Mouse (Mus musculus): ENCODE data around the gene H2afy2. TPM values are rescaled to one million over a fixed set of nuclear protein-coding genes. Genes with fewer than 3 reads are reported as not detected.

The H2afy2 gene
- polyA plus RNA-seq, 1 experiment = 2.1 TPM

- TF ChIP-seq POLR2A (IDR thresholded peaks at IDR 0.05; ENCODE audit: control insufficient read depth, extremely low read depth, insufficient read depth, low read length, poor library complexity) (no peak), CTCF (IDR thresholded peaks at IDR 0.05; ENCODE audit: borderline replicate concordance, control insufficient read depth, extremely low read depth, insufficient read depth, low read length, poor library complexity) (no peak)
- 31% methylated on average over 20 of the region's 20 CpGs for WGBS
- H3K4me3 ChIP-seq (ENCODE audit: control insufficient read depth, insufficient read depth, low read length) = no peak overlapping the region
- no peak for DNase-seq
- no peaks in the 10 kb centered on the region for H3K4me1 ChIP-seq (replicated peaks; ENCODE audit: control insufficient read depth, insufficient read depth, low read length)
- H3K27me3 ChIP-seq (ENCODE audit: control insufficient read depth, insufficient read depth, low read length) = no peaks in the 10 kb centered on the region
- H3K27ac ChIP-seq (ENCODE audit: control insufficient read depth, insufficient read depth, low read length) = no peak overlapping the region
- H3K36me3 ChIP-seq (ENCODE audit: control insufficient read depth, insufficient read depth, low read length) = no peaks in the 10 kb centered on the region
Observed at GRCm38 (mm10) chr10:61751534-61752219, 32.3 kb downstream of the H2afy2 start.

GRCm38 (mm10) chr10:61750014-61750413, 33.9 kb downstream of the H2afy2 start:
- no peak for DNase-seq
- no peak overlapping the region for H3K4me3 ChIP-seq (ENCODE audit: control insufficient read depth, insufficient read depth, low read length)
- TF ChIP-seq CTCF (IDR thresholded peaks at IDR 0.05; ENCODE audit: borderline replicate concordance, control insufficient read depth, extremely low read depth, insufficient read depth, low read length, poor library complexity) (no peak), POLR2A (IDR thresholded peaks at IDR 0.05; ENCODE audit: control insufficient read depth, extremely low read depth, insufficient read depth, low read length, poor library complexity) (no peak)
- no peaks in the 10 kb centered on the region for H3K4me1 ChIP-seq (replicated peaks; ENCODE audit: control insufficient read depth, insufficient read depth, low read length)
- 97% methylated on average over 9 of the region's 9 CpGs for WGBS
- H3K27ac ChIP-seq (ENCODE audit: control insufficient read depth, insufficient read depth, low read length) = no peak overlapping the region
- no peaks in the 10 kb centered on the region for H3K36me3 ChIP-seq (ENCODE audit: control insufficient read depth, insufficient read depth, low read length)
- no peaks in the 10 kb centered on the region for H3K27me3 ChIP-seq (ENCODE audit: control insufficient read depth, insufficient read depth, low read length)

GRCm38 (mm10) chr10:61747302-61747701, 36.6 kb downstream of the H2afy2 start:
- TF ChIP-seq CTCF (IDR thresholded peaks at IDR 0.05; ENCODE audit: borderline replicate concordance, control insufficient read depth, extremely low read depth, insufficient read depth, low read length, poor library complexity) (no peak), POLR2A (IDR thresholded peaks at IDR 0.05; ENCODE audit: control insufficient read depth, extremely low read depth, insufficient read depth, low read length, poor library complexity) (no peak)
- H3K36me3 ChIP-seq (ENCODE audit: control insufficient read depth, insufficient read depth, low read length) = no peaks in the 10 kb centered on the region
- no peak for DNase-seq
- H3K27me3 ChIP-seq (ENCODE audit: control insufficient read depth, insufficient read depth, low read length) = no peaks in the 10 kb centered on the region
- no peaks in the 10 kb centered on the region for H3K4me1 ChIP-seq (replicated peaks; ENCODE audit: control insufficient read depth, insufficient read depth, low read length)
- no peak overlapping the region for H3K4me3 ChIP-seq (ENCODE audit: control insufficient read depth, insufficient read depth, low read length)
- 94% methylated on average over 13 of the region's 13 CpGs for WGBS
- no peak overlapping the region for H3K27ac ChIP-seq (ENCODE audit: control insufficient read depth, insufficient read depth, low read length)

- no peak for TF ChIP-seq POLR2A (IDR thresholded peaks at IDR 0.05; ENCODE audit: control insufficient read depth, extremely low read depth, insufficient read depth, low read length, poor library complexity)
- TF ChIP-seq CTCF (IDR thresholded peaks at IDR 0.05; ENCODE audit: borderline replicate concordance, control insufficient read depth, extremely low read depth, insufficient read depth, low read length, poor library complexity) = no peak
- no peaks in the 10 kb centered on the region for H3K36me3 ChIP-seq (ENCODE audit: control insufficient read depth, insufficient read depth, low read length)
- WGBS = 93% methylated on average over 4 of the region's 4 CpGs
- no peaks in the 10 kb centered on the region for H3K4me1 ChIP-seq (replicated peaks; ENCODE audit: control insufficient read depth, insufficient read depth, low read length)
- H3K27ac ChIP-seq (ENCODE audit: control insufficient read depth, insufficient read depth, low read length) = no peak overlapping the region
- peak; percentile 14 for DNase-seq
- no peaks in the 10 kb centered on the region for H3K27me3 ChIP-seq (ENCODE audit: control insufficient read depth, insufficient read depth, low read length)
- no peak overlapping the region for H3K4me3 ChIP-seq (ENCODE audit: control insufficient read depth, insufficient read depth, low read length)
Observed at GRCm38 (mm10) chr10:61745133-61745532, 38.8 kb downstream of the H2afy2 start.

- TF ChIP-seq CTCF (IDR thresholded peaks at IDR 0.05; ENCODE audit: borderline replicate concordance, control insufficient read depth, extremely low read depth, insufficient read depth, low read length, poor library complexity) (no peak), POLR2A (IDR thresholded peaks at IDR 0.05; ENCODE audit: control insufficient read depth, extremely low read depth, insufficient read depth, low read length, poor library complexity) (no peak)
- no peak overlapping the region for H3K27ac ChIP-seq (ENCODE audit: control insufficient read depth, insufficient read depth, low read length)
- no peaks in the 10 kb centered on the region for H3K4me1 ChIP-seq (replicated peaks; ENCODE audit: control insufficient read depth, insufficient read depth, low read length)
- H3K36me3 ChIP-seq (ENCODE audit: control insufficient read depth, insufficient read depth, low read length) = no peaks in the 10 kb centered on the region
- no peak overlapping the region for H3K4me3 ChIP-seq (ENCODE audit: control insufficient read depth, insufficient read depth, low read length)
- H3K27me3 ChIP-seq (ENCODE audit: control insufficient read depth, insufficient read depth, low read length) = no peaks in the 10 kb centered on the region
- DNase-seq = no peak
- WGBS = 97% methylated on average over 8 of the region's 8 CpGs
Observed at GRCm38 (mm10) chr10:61742336-61742735, 41.6 kb downstream of the H2afy2 start.

- 91% methylated on average over 4 of the region's 4 CpGs for WGBS
- Histone ChIP-seq H3K27ac (ENCODE audit: control insufficient read depth, insufficient read depth, low read length) (no peak overlapping the region), H3K27me3 (ENCODE audit: control insufficient read depth, insufficient read depth, low read length) (no peaks in the 10 kb centered on the region), H3K4me3 (ENCODE audit: control insufficient read depth, insufficient read depth, low read length) (no peak overlapping the region), H3K4me1 (replicated peaks; ENCODE audit: control insufficient read depth, insufficient read depth, low read length) (no peaks in the 10 kb centered on the region), H3K36me3 (ENCODE audit: control insufficient read depth, insufficient read depth, low read length) (no peaks in the 10 kb centered on the region)
- no peak for DNase-seq
- TF ChIP-seq POLR2A (IDR thresholded peaks at IDR 0.05; ENCODE audit: control insufficient read depth, extremely low read depth, insufficient read depth, low read length, poor library complexity) = no peak
- TF ChIP-seq CTCF (IDR thresholded peaks at IDR 0.05; ENCODE audit: borderline replicate concordance, control insufficient read depth, extremely low read depth, insufficient read depth, low read length, poor library complexity) = no peak
Observed at GRCm38 (mm10) chr10:61741873-61742272, 42.1 kb downstream of the H2afy2 start.

All from thymus, adult 2 months (tissue).